Mouse (Mus musculus): ENCODE data around the gene Ttll3.
A peak's percentile ranks its signal among the peaks of the same experiment; 100 is the strongest.

The Ttll3 gene

GRCm38 (mm10) chr6:113388960-113389359 is at the start of gene Ttll3:
Gene Ttll3, plus strand, starts transcription at chr6:113389260.
- DNase-seq: no peak

- no peak for DNase-seq
Observed at GRCm38 (mm10) chr6:113341574-113341973, 47.5 kb upstream of the Ttll3 start.

- DNase-seq: no peak
Observed at GRCm38 (mm10) chr6:113342297-113342696, 46.8 kb upstream of the Ttll3 start.

GRCm38 (mm10) chr6:113343177-113344092 is 45.6 kb upstream of the Ttll3 start, which contains the start of gene Camk1:
Gene Camk1, minus strand, starts transcription at chr6:113343984.
- DNase-seq: peak; percentile 23 to 33

- no peak for DNase-seq
Observed at GRCm38 (mm10) chr6:113344321-113344720, 44.7 kb upstream of the Ttll3 start.

GRCm38 (mm10) chr6:113346897-113347296 is 42.2 kb upstream of the Ttll3 start:
- no peak for DNase-seq

- no peak for DNase-seq
Observed at GRCm38 (mm10) chr6:113350538-113350937, 38.5 kb upstream of the Ttll3 start.

GRCm38 (mm10) chr6:113351161-113351560 is 37.9 kb upstream of the Ttll3 start:
- DNase-seq: no peak

- no peak for DNase-seq
Observed at GRCm38 (mm10) chr6:113351653-113352052, 37.4 kb upstream of the Ttll3 start.

- DNase-seq: no peak
Observed at GRCm38 (mm10) chr6:113352820-113353219, 36.2 kb upstream of the Ttll3 start.

- DNase-seq: no peak
Observed at GRCm38 (mm10) chr6:113353696-113354095, 35.4 kb upstream of the Ttll3 start.

GRCm38 (mm10) chr6:113361476-113361875 is 27.6 kb upstream of the Ttll3 start:
- no peak for DNase-seq

GRCm38 (mm10) chr6:113362241-113362640 is 26.8 kb upstream of the Ttll3 start:
- no peak for DNase-seq

- DNase-seq: no peak
Observed at GRCm38 (mm10) chr6:113364518-113365135, 24.4 kb upstream of the Ttll3 start.

- no peak for DNase-seq
Observed at GRCm38 (mm10) chr6:113366639-113367038, 22.4 kb upstream of the Ttll3 start.

GRCm38 (mm10) chr6:113367574-113367973 is 21.5 kb upstream of the Ttll3 start:
- DNase-seq: no peak

- DNase-seq: no peak
Observed at GRCm38 (mm10) chr6:113368124-113368523, 20.9 kb upstream of the Ttll3 start.

- no peak for DNase-seq
Observed at GRCm38 (mm10) chr6:113368577-113368976, 20.5 kb upstream of the Ttll3 start.

- no peak for DNase-seq
Observed at GRCm38 (mm10) chr6:113370194-113370929, 18.7 kb upstream of the Ttll3 start.

GRCm38 (mm10) chr6:113373491-113373890 is 15.6 kb upstream of the Ttll3 start:
- DNase-seq: no peak

GRCm38 (mm10) chr6:113377172-113377495 is 11.9 kb upstream of the Ttll3 start:
- no peak for DNase-seq

- DNase-seq: peak; percentile 94
Observed at GRCm38 (mm10) chr6:113377496-113378385, 11.3 kb upstream of the Ttll3 start, which contains the start of the genes Tada3 and Arpc4. Gene Tada3, minus strand, starts transcription at chr6:113377883. Gene Arpc4, plus strand, starts transcription at chr6:113378115.
